Mouse (Mus musculus) embryonic stem cell, embryonic (primary cell): ENCODE measurements at regions not wholly inside any gene's neighbourhood (a gene's known extent, or its start where the extent isn't known, plus 50 kb on each side); places are given as distances from the start of the nearest gene placed in this dataset.

Source experiments
- CTCF ChIA-PET, 4 experiments: fragments of 300-600 bp in 2 of 4; fragments of 350-600 bp in 2 of 4; sonication (Branson Sonifier 250); formaldehyde crosslinking; loops; one replicate each; lab custom pipeline; 2022; ENCODE audit warnings: inconsistent platforms in 2 of 4; lab: Charles Lee
- POLR2A ChIA-PET, 4 experiments: fragments of 300-600 bp in 2 of 4; fragments of 350-600 bp in 2 of 4; sonication (Branson Sonifier 250); formaldehyde crosslinking; loops; one replicate each; lab custom pipeline; 2022; ENCODE audit warnings: antibody characterized with exemption in 4 of 4, inconsistent platforms in 1 of 4; lab: Charles Lee

DNA sequence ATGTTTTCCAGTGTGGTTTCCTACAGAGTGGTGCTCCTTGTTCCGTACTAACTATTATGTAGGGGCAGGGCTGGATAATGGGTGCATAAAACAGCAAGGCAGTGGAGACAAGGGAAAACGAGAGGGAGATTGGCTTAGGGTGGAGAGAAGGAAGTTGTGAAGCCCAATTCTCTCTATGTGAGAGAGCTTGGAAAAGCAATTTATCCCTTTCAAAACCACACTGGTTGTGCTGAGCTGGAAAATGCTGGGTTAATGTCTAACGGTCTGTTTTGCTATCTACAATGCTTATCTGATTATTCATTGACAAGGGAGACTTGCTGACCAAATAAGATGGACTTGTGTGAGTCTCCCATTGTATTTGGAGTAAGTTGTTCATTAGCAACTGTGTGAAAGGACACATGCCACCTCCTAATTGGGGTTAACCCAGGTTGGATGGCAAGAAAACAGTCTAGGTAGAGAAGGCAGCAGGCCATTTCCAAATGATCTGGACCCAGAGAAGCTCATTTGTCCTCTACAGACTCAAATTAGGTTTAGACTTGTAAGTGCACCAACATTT, 234.9 kb upstream of the Nr5a2 start:
- CTCF ChIA-PET: no interaction called here
- POLR2A ChIA-PET: no interaction called here

DNA sequence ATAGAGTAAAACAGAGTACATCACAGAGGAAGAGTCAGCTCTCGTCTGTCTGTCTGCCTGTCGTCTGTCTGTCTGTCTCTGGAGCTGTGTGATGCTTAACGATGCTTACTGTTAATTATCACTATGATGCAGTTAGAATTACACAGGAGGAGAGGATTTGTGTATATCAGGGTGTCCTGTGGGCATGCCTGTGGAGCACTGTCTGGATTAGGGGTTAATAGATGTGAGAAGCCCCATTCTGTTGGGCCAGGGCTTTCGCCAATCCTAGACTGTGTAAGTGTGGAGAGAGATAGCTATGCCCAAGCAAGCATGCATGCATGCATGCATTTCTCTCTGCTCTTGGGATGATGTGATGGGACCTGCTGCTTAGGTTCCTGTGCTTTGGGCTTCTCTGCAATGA, 218.0 kb upstream of the Nr5a2 start:
- ChIA-PET CTCF (no interaction called here), POLR2A (no interaction called here)

DNA sequence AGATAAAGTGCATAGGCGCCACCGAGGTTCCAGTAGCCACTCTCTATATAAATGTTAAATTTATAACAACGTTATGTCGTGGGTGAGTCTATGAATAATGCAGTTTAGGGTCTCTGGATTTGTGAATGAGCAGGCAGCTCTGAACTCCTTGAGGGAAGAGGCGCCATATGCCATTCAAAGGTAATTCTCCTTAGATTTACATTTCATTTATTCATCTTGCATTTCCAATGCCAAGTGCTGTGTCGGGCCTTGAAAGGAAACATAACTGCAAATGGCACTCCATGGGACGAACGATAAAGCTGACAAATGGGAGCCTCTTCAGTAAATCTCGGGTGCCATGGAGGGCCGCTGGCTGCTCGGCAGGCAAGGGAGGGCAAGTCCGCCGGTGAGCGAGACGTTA, 216.4 kb upstream of the Nr5a2 start:
- ChIA-PET CTCF (no interaction called here), POLR2A (interaction anchor here in 1 of 4 experiments (0.6 kb wide), 1 partner anchor 11 kb away, joined by 3 read pairs; no protein-coding TSS in a partner anchor)

DNA sequence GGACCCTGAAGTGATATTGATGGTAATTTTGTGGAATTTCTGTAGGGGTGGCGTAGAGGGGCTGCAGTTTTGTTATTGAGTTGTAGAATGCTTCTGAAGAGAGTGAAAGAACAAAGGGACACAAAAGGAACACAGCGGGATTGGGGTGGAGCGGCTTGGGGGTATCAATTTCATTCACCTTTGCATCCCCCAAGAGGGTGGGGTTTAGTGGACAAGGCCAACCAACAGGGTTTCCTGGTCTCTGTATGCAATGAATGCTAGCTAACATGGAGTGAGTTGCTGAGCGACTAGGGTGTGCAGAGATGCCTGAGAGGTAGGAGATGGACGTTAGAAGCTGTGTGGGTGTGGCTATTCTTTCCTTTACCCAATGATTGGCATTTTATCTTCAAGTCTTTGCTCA, 213.8 kb upstream of the Nr5a2 start:
- CTCF ChIA-PET: no interaction called here
- POLR2A ChIA-PET: no interaction called here

DNA sequence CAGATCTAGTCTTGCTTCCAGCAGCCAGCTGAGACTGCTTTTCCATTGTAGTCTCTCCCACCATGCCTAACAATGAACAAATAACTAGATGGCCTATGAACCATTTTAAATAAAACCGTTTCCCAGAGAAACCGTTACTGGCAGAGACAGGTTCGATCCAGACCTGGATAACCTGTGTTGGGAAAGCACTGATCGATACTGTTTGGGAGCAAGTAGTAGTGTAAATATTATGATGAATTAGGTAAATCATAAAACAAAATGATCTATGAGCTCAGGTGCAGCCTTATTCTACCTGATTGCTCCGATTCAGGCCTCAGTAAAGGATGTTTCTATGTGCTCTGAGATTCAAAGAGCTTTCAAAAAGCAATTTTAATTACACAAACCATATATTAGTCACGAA, 211.9 kb upstream of the Nr5a2 start:
- CTCF ChIA-PET: interaction anchor here in 1 of 4 experiments (0.5 kb wide), 1 partner anchor 381 kb away, joined by 4 read pairs; no protein-coding TSS in a partner anchor
- POLR2A ChIA-PET: interaction anchor here in 1 of 4 experiments (0.7 kb wide), 1 partner anchor 70 kb away, joined by 3 read pairs; no protein-coding TSS in a partner anchor

DNA sequence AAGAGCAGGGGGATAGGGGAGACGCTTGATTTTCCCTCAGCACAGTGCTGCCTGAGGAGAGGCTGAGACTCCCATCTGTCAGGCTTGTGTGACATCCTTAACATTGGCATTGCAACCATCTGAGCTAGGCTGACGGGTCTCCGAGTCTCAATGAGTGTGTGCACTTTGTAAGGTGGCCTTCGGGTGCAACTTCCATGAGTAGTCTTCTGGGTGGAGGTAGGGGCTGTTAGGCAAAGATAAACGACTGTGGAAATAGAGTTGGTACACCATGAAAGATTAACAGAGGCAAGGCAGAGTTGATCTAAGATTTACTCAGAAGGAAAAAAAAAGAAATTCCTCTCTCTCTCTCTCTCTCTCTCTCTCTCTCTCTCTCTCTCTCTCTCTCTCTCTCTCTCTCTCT, 211.2 kb upstream of the Nr5a2 start:
- ChIA-PET CTCF (interaction anchor here in 1 of 4 experiments (0.6 kb wide), 1 partner anchor 128 kb away, joined by 3 read pairs; no protein-coding TSS in a partner anchor), POLR2A (interaction anchor here in 1 of 4 experiments (0.6 to 0.7 kb wide), 3 partner anchors 69 to 763 kb away, joined by 3 to 5 read pairs (median 3); no protein-coding TSS in a partner anchor)

DNA sequence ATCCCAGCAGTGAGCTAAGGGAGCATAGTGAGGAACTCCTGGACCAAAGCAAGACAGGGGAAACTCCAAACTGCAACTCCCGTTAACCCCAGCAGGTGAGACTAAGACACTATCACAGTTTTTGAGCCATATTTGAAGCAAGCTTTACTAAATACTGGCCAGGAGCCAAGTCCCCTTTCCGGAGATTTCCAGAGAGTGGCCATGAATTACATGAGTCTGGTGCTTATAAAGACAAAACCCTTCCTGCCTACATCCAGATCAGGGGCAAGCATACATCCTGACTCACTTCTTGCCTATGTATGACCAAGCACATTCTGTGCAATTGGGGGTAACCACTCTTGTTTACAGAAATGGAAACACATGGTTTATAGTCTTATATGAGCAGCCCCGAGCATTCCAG, 187.6 kb upstream of the Nr5a2 start:
- CTCF ChIA-PET: interaction anchor here in 2 of 4 experiments (0.5 to 0.6 kb wide), 2 partner anchors 11 to 119 kb away, joined by 3 to 7 read pairs; no protein-coding TSS in a partner anchor
- POLR2A ChIA-PET: interaction anchor here in 1 of 4 experiments (0.5 kb wide), 1 partner anchor 44 kb away, joined by 3 read pairs; no protein-coding TSS in a partner anchor

DNA sequence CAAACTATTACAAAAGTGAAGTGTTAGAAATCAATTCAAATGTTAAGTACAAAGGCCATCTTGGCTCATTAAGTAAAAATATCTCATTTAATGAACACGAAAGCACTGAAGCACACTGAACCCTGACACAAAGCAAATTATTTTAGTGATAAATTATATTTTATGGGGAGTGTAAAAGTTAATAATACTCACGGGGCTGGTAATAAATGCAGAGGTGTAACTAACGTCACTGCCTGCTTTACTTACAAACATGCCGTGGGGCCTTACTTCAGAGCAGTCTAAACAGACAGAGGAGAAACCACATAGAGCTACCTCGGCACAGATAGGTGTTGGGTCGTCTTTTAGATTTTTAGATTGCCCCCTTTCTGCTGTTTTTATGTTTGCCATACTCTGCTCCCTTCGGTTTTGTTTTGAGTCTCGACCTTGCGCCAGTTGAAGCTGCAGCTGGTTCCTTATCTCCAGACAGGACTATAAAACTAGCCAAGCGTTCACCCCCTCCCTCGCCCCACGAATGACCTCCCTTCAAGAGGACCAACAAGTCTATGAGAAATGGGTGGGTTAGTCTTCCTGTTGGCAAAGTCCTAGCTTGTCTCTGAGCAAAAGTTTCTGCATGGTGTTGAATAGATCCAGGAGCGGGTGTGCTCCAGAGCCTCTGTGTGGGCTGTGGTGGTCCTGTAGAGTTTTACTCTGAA, 181.8 kb upstream of the Nr5a2 start:
- POLR2A ChIA-PET: no interaction called here
- CTCF ChIA-PET: interaction anchor here in 1 of 4 experiments (0.7 kb wide), 1 partner anchor 514 kb away, joined by 3 read pairs; no protein-coding TSS in a partner anchor

DNA sequence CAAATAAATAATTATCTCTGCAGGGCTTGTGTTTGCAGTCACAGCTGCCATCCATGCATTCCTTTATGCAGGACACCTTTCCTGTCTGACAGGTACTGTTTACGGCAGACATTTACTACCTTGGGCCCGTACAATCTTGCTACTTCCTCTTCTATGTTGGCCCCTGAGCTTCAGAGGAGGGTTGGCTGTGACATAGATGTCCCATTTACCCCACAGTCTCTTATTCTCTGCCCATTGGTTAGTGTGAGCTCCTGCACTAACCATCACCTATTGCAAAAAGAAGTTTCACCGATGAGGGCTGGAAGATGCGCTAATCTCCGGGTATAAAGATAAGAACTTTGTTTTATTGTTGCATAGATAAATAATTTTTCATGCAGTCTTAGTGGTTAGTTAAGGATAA, 181.1 kb upstream of the Nr5a2 start:
- ChIA-PET POLR2A (no interaction called here), CTCF (no interaction called here)

DNA sequence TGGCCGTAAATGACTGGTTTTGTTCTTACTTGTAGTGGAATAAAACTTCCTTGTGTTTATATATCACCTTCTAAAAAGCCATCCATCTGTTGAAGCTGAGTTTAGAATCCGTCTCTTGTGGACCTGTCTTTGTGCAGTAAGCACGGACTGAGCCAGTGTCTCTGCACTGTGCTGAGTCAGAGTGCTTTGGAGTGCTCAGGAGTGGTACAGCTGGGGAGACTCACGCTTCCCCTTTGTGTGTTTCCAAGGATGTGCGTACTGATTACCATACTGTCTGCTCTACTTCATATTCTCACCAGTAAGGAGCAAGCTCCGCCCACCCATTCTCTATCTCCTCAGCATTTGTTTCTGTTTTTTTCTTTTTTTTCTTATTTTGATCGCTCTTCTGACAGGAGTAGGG, 175.9 kb upstream of the Nr5a2 start:
- CTCF ChIA-PET: no interaction called here
- POLR2A ChIA-PET: interaction anchor here in 1 of 4 experiments (1.1 kb wide), 1 partner anchor 9 kb away, joined by 3 read pairs; no protein-coding TSS in a partner anchor

DNA sequence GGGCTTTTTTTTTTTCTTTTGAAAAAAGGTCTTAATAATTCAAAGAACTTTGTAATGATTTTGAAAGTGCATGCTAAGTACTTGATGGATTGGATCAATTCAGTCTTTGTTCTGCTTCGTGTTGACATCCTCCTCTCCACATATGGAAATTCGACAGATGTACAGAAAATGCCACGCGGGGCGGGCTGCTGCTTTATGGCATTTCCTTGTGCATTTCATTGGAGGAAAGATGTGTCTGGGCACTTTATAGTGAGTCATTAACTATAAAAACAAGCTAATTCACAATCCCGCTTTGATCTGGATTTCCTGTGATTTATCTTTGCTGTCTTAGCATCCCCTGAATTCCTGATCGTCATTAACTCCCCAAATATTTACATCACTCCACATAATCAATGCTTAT, 173.5 kb upstream of the Nr5a2 start:
- CTCF ChIA-PET: no interaction called here
- POLR2A ChIA-PET: no interaction called here

DNA sequence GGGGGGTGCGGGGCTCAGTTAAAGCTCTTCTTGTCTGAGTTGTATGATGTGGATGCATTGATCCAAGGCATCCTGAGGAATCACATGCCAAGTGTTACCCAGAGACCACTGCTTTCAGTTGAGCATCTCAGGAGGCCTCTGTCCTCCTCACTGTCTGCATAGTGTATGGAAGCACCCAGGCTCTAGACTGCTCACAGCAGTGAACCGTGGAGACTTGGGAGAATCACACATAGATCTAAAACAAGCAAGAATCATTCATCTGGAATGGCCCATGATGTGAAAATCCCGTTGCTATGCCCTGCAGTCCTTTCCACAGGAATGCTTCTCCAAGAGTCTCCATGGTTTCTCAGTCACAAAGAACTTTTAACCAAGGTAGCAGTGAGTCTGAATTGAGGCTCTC, 170.0 kb upstream of the Nr5a2 start:
- CTCF ChIA-PET: no interaction called here
- POLR2A ChIA-PET: interaction anchor here in 1 of 4 experiments (0.7 kb wide), 1 partner anchor 368 kb away, joined by 3 read pairs; no protein-coding TSS in a partner anchor

DNA sequence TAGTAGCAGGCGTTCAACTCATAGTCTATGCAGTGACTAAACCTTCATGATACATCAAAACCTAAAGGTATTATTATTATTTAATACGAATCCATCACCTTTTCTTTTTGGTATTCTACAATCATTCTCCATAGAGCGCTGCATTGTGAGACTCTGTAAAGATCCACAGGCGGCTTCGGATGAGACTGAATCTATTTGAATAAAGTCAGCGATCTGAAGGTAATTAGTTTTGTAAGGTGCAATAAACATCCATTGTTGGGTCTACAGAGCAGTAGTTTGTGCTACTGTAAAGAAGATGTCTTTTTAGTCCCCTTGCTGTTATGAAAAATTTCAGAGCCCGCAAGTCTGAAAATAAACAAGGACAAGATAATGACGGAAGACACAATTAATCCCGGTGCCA, 168.9 kb upstream of the Nr5a2 start:
- CTCF ChIA-PET: no interaction called here
- POLR2A ChIA-PET: interaction anchor here in 2 of 4 experiments (0.6 kb wide), 2 partner anchors 26 to 145 kb away, joined by 3 to 4 read pairs; no protein-coding TSS in a partner anchor

DNA sequence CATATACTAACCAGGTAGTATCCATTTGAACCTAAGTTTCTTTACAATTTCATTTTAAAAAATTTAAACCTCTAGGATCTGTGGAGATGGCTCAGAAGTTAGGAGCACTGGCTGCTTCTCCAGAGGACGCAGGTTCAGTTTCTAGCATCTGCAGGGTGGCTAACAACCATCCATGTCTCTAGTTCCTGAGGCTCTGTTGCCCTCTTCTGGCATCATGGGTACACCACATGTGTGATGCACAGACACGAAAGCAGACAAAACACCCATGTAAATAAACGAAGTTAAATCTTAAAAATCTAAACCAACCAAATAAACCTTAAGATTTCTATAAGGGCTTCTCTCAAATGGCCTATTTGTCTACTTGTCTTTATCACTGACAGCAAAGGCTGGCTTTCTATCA, 157.6 kb upstream of the Nr5a2 start:
- ChIA-PET POLR2A (no interaction called here), CTCF (interaction anchor here in 3 of 4 experiments (0.6 to 1.4 kb wide), 5 partner anchors 262 to 374 kb away, joined by 3 to 8 read pairs (median 3); no protein-coding TSS in a partner anchor)

DNA sequence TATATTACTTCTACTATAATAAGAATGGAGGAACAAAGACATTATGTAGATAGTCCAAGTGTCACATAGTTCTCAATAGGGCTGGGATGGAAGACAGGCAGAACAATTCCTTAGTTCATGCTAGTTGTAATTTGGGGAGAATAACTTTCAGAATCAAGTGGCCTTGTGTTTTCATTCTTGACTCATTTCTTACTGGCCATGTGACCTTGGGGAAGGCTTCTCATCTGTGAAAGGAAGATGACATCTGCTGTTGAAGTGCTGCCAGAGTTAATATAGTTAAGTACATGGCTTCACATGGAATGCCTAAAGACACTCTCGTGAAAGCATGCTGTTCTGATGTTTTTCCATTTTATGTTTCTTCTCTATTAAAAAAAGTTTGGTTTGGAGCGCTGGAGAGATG, 146.2 kb upstream of the Nr5a2 start:
- ChIA-PET CTCF (no interaction called here), POLR2A (no interaction called here)

DNA sequence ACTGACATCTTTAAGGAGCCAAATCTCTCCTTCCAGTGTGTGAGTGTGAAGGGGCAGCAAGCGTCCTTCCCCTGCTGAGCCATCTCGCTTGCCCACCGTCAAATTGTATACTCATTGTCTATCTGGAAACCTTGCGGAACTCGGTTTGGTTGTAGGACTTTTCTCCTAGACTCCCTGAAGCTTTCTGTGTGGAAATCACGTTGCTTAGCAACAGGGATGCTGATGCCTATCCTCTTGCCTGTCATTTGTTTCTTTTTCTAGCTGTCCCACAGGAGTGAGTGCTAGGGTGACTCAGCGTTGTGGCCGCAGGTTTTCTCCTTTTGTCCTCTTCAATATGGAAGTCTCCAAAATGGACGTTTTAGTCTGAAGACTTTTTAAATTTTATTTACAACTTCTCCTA, 131.5 kb upstream of the Nr5a2 start:
- ChIA-PET CTCF (no interaction called here), POLR2A (no interaction called here)

DNA sequence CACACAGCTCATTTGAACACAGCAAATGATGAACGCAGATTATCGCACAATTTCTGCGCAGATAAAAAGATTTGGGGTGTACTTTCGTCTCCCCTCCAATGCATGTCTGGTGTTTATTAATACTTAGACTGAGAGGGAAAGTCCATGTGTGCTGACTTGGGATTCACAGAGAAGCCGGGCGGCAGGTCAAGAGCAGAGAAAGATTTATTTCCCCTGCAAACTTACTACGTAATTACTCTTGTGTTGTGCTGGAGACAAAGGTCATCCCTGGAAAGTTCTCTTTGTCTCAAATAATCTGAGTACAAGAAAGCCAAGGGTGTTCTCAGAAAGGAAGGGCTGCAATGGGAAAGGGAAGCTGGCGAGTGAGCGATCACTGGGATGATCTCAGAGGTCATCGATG, 127.9 kb upstream of the Nr5a2 start:
- ChIA-PET POLR2A (interaction anchor here in 1 of 4 experiments (0.8 kb wide), 1 partner anchor 136 kb away, joined by 3 read pairs; no protein-coding TSS in a partner anchor), CTCF (interaction anchor here in 1 of 4 experiments (0.6 kb wide), 1 partner anchor 315 kb away, joined by 3 read pairs; no protein-coding TSS in a partner anchor)

DNA sequence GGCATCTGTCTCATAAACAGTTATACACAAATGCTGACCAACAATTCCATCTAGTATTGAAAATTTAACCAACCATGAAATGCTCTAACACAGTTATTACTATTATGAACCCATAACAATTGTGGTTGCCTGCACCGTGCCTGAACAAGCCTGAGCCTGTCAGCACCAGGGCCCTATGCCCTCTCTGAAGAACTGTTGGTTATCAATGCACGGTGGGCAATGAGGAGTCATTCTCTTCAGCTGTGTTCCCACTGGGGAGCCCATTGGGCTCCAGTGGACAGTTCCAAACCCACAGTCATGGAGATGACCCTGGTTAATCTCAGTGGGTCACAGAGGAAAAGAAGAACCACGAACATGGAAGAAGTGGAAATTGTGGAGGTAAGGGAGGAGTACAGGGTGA, 126.5 kb upstream of the Nr5a2 start:
- CTCF ChIA-PET: no interaction called here
- POLR2A ChIA-PET: interaction anchor here in 2 of 4 experiments (0.6 to 0.8 kb wide), 2 partner anchors 64 to 155 kb away, joined by 4 read pairs; no protein-coding TSS in a partner anchor

DNA sequence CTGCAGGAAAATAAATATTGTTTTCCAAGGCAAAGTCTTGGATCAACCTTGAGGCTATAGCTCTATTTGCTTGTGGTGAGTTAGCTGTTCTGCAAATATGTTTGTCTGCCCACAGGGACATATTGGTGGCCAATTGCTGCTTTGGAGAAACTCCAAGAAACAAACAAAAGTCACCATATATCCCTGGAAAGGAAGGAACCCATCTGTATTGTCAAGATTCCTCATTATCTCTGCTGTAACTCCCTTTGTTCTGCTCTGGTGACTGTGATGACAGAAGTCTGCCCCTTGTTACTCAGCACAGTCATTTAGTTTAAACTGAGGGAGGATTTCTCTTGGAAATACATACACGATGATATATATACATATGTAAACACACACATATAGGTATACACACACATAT, 123.3 kb upstream of the Nr5a2 start:
- ChIA-PET POLR2A (interaction anchor here in 1 of 4 experiments (0.6 kb wide), 1 partner anchor 11 kb away, joined by 3 read pairs; no protein-coding TSS in a partner anchor), CTCF (no interaction called here)
